Mouse (Mus musculus): ENCODE data around the gene Sun1. TPM values are rescaled to one million over a fixed set of nuclear protein-coding genes. Genes with fewer than 3 reads are reported as not detected.

Gene Sun1
- polyA plus RNA-seq, 1 experiment from 2014 or later = 45.9 TPM

DNA sequence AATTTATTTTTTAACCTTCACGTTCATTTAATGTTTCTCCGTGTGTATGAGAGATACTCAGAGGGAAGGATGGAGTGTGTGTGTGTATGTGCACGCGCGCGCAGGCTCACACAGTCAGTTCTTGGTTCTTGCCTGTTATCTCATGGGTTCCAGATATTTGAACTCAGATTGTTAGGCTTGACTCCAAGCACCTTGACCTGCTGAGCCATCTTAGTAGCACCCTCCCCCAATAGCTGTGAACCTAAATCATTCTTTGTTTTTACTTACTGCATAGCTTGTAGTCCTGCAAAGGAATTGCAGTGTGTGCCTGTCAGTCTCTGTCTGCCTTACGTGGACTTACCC is 9.2 kb downstream of the Sun1 start:
- H3K4me1 ChIP-seq (ENCODE audit: control insufficient read depth, insufficient read depth, low read length) = no peaks in the 10 kb centered on the region
- no peaks in the 10 kb centered on the region for H3K9me3 ChIP-seq (replicated peaks; ENCODE audit: control insufficient read depth, low read length)
- WGBS = 94% methylated on average over 7 of the region's 7 CpGs
- no peak overlapping the region for H3K27ac ChIP-seq (replicated peaks; ENCODE audit: low read depth, low read length)
- H3K4me2 ChIP-seq (ENCODE audit: low read depth, low read length) = no peak overlapping the region
- DNase-seq (ENCODE audit: low spot score) (no peak), ATAC-seq (replicated peaks; ENCODE audit: insufficient number of reproducible peaks, low FRiP score, low TSS enrichment, low read depth) (no peak)
- no peaks in the 10 kb centered on the region for H3K27me3 ChIP-seq (ENCODE audit: control insufficient read depth, insufficient read depth, low read length)
- H3K36me3 ChIP-seq (replicated peaks; ENCODE audit: control insufficient read depth, insufficient read depth, low read depth, low read length) = no peaks in the 10 kb centered on the region; the same call in 1 of the 2 replicates
- H3K9ac ChIP-seq (replicated peaks; ENCODE audit: low read length) = no peak overlapping the region
- H3K4me3 ChIP-seq (ENCODE audit: low read depth, low read length) = no peak overlapping the region

DNA sequence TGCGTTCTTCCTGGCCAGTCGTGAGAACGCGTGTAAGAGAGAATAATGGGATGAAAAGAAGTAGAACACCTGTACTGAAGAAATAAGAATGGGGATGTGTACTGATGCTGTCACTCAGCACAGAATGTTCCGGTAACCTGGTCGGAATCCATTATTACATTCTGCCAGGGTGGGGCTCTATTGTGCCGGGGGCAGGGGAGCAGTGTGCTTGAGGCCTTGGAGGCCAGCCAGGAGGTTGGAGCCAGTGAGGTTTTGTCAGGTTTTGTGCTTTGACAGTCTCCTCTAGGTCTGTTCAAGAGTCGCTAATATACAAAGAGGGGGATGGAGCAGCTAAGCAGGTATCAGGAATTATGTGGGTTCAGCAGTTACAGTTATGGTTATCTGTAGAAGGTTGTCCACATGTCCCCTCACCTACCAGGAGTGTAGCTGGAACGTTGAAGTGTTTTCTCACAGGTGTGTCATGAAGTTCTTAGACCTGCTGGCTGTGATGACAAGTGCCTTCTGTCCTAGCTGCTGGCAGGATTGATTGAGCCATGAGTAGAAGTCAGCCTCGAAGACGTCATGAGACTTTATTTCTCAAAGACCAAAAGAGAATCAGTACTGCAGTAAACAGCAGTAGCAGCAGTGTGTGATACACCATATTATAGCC is 11.4 kb downstream of the Sun1 start:
- Histone ChIP-seq H3K36me3 (replicated peaks; ENCODE audit: control insufficient read depth, insufficient read depth, low read depth, low read length) (no peaks in the 10 kb centered on the region; the same call in none of the 2 replicates), H3K9me3 (replicated peaks; ENCODE audit: control insufficient read depth, low read length) (no peaks in the 10 kb centered on the region), H3K27me3 (ENCODE audit: control insufficient read depth, insufficient read depth, low read length) (no peaks in the 10 kb centered on the region), H3K9ac (replicated peaks; ENCODE audit: low read length) (no peak overlapping the region), H3K4me3 (ENCODE audit: low read depth, low read length) (no peak overlapping the region), H3K27ac (replicated peaks; ENCODE audit: low read depth, low read length) (no peak overlapping the region), H3K4me2 (ENCODE audit: low read depth, low read length) (no peak overlapping the region), H3K4me1 (ENCODE audit: control insufficient read depth, insufficient read depth, low read length) (no peaks in the 10 kb centered on the region)
- ATAC-seq (replicated peaks; ENCODE audit: insufficient number of reproducible peaks, low FRiP score, low TSS enrichment, low read depth) (no peak), DNase-seq (ENCODE audit: low spot score) (no peak)
- 95% methylated on average over 11 of the region's 11 CpGs for WGBS

DNA sequence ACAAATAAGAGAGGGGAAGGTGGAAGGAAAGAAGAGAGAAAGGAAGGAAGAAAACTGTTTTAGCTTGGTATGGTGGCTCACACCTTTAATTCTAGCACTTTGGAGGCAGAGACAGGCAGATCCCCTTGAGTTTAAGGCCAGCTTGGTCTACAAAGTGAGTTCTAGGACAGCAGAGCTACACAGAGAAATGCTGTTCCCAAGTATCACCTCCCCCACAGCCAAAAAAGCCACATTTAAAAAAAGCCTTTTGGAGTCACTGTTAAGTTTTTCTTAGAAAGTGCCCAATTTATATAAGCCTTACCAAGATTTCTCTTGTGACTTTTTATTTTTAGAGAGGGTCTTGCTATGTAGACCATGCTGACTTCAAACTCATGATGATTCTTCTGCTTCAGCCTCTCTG is 13.9 kb downstream of the Sun1 start:
- no peaks in the 10 kb centered on the region for H3K9me3 ChIP-seq (replicated peaks; ENCODE audit: control insufficient read depth, low read length)
- ATAC-seq (replicated peaks; ENCODE audit: insufficient number of reproducible peaks, low FRiP score, low TSS enrichment, low read depth) (no peak), DNase-seq (ENCODE audit: low spot score) (no peak)
- no peaks in the 10 kb centered on the region for H3K4me1 ChIP-seq (ENCODE audit: control insufficient read depth, insufficient read depth, low read length)
- H3K9ac ChIP-seq (replicated peaks; ENCODE audit: low read length) = no peak overlapping the region
- H3K27ac ChIP-seq (replicated peaks; ENCODE audit: low read depth, low read length) = no peak overlapping the region
- H3K4me3 ChIP-seq (ENCODE audit: low read depth, low read length) = no peak overlapping the region
- no peaks in the 10 kb centered on the region; the same call in none of the 2 replicates for H3K36me3 ChIP-seq (replicated peaks; ENCODE audit: control insufficient read depth, insufficient read depth, low read depth, low read length)
- H3K4me2 ChIP-seq (ENCODE audit: low read depth, low read length) = no peak overlapping the region
- no peaks in the 10 kb centered on the region for H3K27me3 ChIP-seq (ENCODE audit: control insufficient read depth, insufficient read depth, low read length)

DNA sequence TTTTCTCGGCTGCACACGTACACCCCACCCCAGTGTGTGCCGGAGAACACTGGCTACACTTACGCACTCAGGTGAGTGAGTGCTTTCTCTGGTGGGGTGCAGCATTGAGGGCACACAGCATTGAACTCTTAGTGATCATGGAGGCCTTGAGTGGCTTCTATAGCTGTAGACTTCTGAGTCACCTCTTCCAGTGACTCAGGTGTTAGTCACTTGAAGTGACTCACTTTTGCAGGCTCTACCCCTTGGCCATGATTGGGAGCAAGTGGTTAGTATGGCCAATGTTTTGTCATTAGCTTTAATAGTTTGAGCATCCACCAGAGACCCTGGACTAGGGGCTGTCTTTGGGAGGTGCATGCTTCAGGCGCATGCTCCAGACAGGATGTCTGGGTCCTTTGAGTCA is 14.7 kb downstream of the Sun1 start:
- no peak for ATAC-seq (replicated peaks; ENCODE audit: insufficient number of reproducible peaks, low FRiP score, low TSS enrichment, low read depth)
- H3K9me3 ChIP-seq (replicated peaks; ENCODE audit: control insufficient read depth, low read length) = no peaks in the 10 kb centered on the region
- no peak overlapping the region for H3K4me2 ChIP-seq (ENCODE audit: low read depth, low read length)
- no peaks in the 10 kb centered on the region; the same call in none of the 2 replicates for H3K36me3 ChIP-seq (replicated peaks; ENCODE audit: control insufficient read depth, insufficient read depth, low read depth, low read length)
- H3K4me3 ChIP-seq (ENCODE audit: low read depth, low read length) = no peak overlapping the region
- 95% methylated on average over 5 of the region's 5 CpGs for WGBS
- H3K27ac ChIP-seq (replicated peaks; ENCODE audit: low read depth, low read length) = no peak overlapping the region
- H3K27me3 ChIP-seq (ENCODE audit: control insufficient read depth, insufficient read depth, low read length) = no peaks in the 10 kb centered on the region
- H3K9ac ChIP-seq (replicated peaks; ENCODE audit: low read length) = no peak overlapping the region
- DNase-seq (ENCODE audit: low spot score) = no peak
- no peaks in the 10 kb centered on the region for H3K4me1 ChIP-seq (ENCODE audit: control insufficient read depth, insufficient read depth, low read length)

DNA sequence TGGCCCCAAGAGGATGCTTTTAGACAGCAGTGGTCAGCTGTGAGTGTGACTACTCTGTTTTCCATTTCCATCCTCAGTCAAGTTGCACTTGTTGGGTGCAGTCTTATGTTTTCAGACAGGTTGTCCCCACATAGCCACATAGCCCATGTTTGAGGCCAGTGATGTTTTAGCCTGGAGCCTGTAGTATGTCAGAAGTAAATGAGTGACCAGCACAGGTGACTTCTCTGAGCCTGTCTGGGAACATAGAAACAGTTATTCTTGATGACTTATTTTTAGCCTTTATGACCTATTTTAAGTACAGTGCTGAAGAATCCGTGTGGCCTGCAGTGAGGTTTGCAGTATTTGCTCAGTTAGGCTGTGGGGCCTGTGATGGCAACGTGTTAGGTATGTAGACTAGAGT is 15.7 kb downstream of the Sun1 start:
- ATAC-seq (replicated peaks; ENCODE audit: insufficient number of reproducible peaks, low FRiP score, low TSS enrichment, low read depth) (no peak), DNase-seq (ENCODE audit: low spot score) (no peak)
- Histone ChIP-seq H3K36me3 (replicated peaks; ENCODE audit: control insufficient read depth, insufficient read depth, low read depth, low read length) (no peaks in the 10 kb centered on the region; the same call in 1 of the 2 replicates), H3K9ac (replicated peaks; ENCODE audit: low read length) (no peak overlapping the region), H3K27ac (replicated peaks; ENCODE audit: low read depth, low read length) (no peak overlapping the region), H3K4me1 (ENCODE audit: control insufficient read depth, insufficient read depth, low read length) (no peaks in the 10 kb centered on the region), H3K4me3 (ENCODE audit: low read depth, low read length) (no peak overlapping the region), H3K9me3 (replicated peaks; ENCODE audit: control insufficient read depth, low read length) (no peaks in the 10 kb centered on the region), H3K27me3 (ENCODE audit: control insufficient read depth, insufficient read depth, low read length) (no peaks in the 10 kb centered on the region), H3K4me2 (ENCODE audit: low read depth, low read length) (no peak overlapping the region)
- 91% methylated on average over 2 of the region's 2 CpGs for WGBS

DNA sequence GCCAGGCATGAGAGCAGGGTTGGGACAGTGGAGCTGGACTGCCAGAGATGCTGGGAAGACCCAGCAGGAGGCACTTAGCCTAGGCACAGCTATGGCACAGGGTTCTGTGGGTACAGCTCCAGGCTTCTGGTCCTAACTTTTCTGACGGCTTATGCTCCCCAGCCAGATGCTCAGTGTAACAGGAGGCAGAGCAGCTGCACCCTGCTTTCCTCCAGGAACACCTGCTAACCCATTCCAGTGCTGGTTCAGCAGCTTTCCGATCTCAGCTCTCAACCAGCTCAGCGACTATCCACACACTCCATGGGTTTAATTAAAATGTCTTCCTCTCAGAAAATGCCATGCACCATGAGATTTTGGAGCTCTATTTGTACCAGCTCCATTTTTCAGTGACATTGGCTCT is 16.3 kb downstream of the Sun1 start:
- 87% methylated on average over 3 of the region's 3 CpGs for WGBS
- Histone ChIP-seq H3K4me2 (ENCODE audit: low read depth, low read length) (no peak overlapping the region), H3K27me3 (ENCODE audit: control insufficient read depth, insufficient read depth, low read length) (no peaks in the 10 kb centered on the region), H3K36me3 (replicated peaks; ENCODE audit: control insufficient read depth, insufficient read depth, low read depth, low read length) (no peaks in the 10 kb centered on the region; the same call in 1 of the 2 replicates), H3K4me3 (ENCODE audit: low read depth, low read length) (no peak overlapping the region), H3K9ac (replicated peaks; ENCODE audit: low read length) (no peak overlapping the region), H3K27ac (replicated peaks; ENCODE audit: low read depth, low read length) (no peak overlapping the region), H3K9me3 (replicated peaks; ENCODE audit: control insufficient read depth, low read length) (no peaks in the 10 kb centered on the region), H3K4me1 (ENCODE audit: control insufficient read depth, insufficient read depth, low read length) (no peaks in the 10 kb centered on the region)
- DNase-seq (ENCODE audit: low spot score) = no peak
- ATAC-seq (replicated peaks; ENCODE audit: insufficient number of reproducible peaks, low FRiP score, low TSS enrichment, low read depth) = no peak

DNA sequence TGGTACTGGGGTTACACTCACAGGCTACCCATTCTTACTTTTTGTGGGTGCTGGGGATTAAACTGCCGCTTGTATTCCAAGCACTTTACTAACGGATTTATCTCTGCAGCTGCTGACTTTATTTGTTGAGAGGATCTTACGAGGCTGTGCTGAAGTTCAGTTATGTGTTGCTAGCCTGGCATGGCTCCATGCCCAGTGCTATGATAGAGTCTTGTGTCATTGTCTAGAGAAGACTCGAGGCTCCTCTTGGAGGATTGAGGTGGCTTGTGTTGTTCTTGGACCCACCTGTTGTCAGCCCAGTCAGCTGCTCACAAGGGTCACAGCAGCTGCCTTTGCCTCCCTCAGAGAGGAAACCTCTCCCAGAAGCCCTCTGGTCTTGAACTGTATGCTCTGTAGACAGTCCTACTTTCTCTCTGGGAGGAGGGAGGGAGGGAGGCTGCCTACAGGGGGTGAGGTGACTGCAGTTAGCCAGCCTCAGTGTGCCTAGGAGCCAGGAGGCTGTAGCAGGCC is 19.6 kb downstream of the Sun1 start:
- H3K4me2 ChIP-seq (ENCODE audit: low read depth, low read length) = no peak overlapping the region
- H3K36me3 ChIP-seq (replicated peaks; ENCODE audit: control insufficient read depth, insufficient read depth, low read depth, low read length) = no peaks in the 10 kb centered on the region; the same call in 1 of the 2 replicates
- WGBS = 90% methylated on average over 4 of the region's 4 CpGs
- DNase-seq (ENCODE audit: low spot score) = no peak
- ATAC-seq (replicated peaks; ENCODE audit: insufficient number of reproducible peaks, low FRiP score, low TSS enrichment, low read depth) = no peak
- no peaks in the 10 kb centered on the region for H3K4me1 ChIP-seq (ENCODE audit: control insufficient read depth, insufficient read depth, low read length)
- no peak overlapping the region for H3K4me3 ChIP-seq (ENCODE audit: low read depth, low read length)
- no peak overlapping the region for H3K27ac ChIP-seq (replicated peaks; ENCODE audit: low read depth, low read length)
- H3K27me3 ChIP-seq (ENCODE audit: control insufficient read depth, insufficient read depth, low read length) = no peaks in the 10 kb centered on the region
- H3K9me3 ChIP-seq (replicated peaks; ENCODE audit: control insufficient read depth, low read length) = no peaks in the 10 kb centered on the region
- no peak overlapping the region for H3K9ac ChIP-seq (replicated peaks; ENCODE audit: low read length)

DNA sequence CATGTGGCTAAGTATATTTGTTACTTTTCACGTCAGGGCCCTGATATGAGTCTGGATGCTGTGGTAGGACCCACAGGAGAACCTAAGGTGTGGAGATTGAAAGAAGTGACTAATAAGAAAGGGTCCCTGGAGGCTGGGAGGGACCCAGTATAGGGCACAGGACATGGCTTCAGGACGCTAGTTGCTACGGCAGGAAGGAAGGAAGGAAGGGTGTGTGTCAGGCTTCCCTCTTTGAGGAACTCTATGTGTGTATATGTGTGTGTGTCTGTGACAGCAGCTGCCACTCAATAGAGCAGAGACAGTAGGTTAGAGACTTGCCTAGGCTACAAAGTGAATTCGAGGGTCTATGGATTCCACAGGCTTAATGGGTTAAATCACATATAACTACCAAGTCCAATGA is 20.2 kb downstream of the Sun1 start:
- Histone ChIP-seq H3K36me3 (replicated peaks; ENCODE audit: control insufficient read depth, insufficient read depth, low read depth, low read length) (no peaks in the 10 kb centered on the region; the same call in 1 of the 2 replicates), H3K4me2 (ENCODE audit: low read depth, low read length) (no peak overlapping the region), H3K27ac (replicated peaks; ENCODE audit: low read depth, low read length) (no peak overlapping the region), H3K9me3 (replicated peaks; ENCODE audit: control insufficient read depth, low read length) (no peaks in the 10 kb centered on the region), H3K4me3 (ENCODE audit: low read depth, low read length) (no peak overlapping the region), H3K27me3 (ENCODE audit: control insufficient read depth, insufficient read depth, low read length) (no peaks in the 10 kb centered on the region), H3K4me1 (ENCODE audit: control insufficient read depth, insufficient read depth, low read length) (no peaks in the 10 kb centered on the region), H3K9ac (replicated peaks; ENCODE audit: low read length) (no peak overlapping the region)
- no peak for DNase-seq (ENCODE audit: low spot score)
- no peak for ATAC-seq (replicated peaks; ENCODE audit: insufficient number of reproducible peaks, low FRiP score, low TSS enrichment, low read depth)
- 95% methylated on average over 4 of the region's 4 CpGs for WGBS
